Mouse (Mus musculus) 416B (cell line): Measurements from ENCODE around the gene Vmn2r61.

Experiments
- DNase-seq: peaks from one replicate; pipeline ENCODE4 v3.0.0; 2011; ENCODE audit warnings: low read depth

The Vmn2r61 gene

GRCm38 (mm10) chr7:42259753-42260152, at the start of gene Vmn2r61:
TSS of gene Vmn2r61 (plus strand) at chr7:42260053.
- no peak for DNase-seq
